Mouse (Mus musculus) monocyte, adult 2 months (primary cell): Measurements from ENCODE around the gene Ccdc6.

Source experiments
- DNase-seq, 2 experiments: peaks; one replicate each; pipeline ENCODE4 v3.0.0; 2022; ENCODE audit warnings: low spot score in 2 of 2, low read depth in 1 of 2

Gene Ccdc6

DNA sequence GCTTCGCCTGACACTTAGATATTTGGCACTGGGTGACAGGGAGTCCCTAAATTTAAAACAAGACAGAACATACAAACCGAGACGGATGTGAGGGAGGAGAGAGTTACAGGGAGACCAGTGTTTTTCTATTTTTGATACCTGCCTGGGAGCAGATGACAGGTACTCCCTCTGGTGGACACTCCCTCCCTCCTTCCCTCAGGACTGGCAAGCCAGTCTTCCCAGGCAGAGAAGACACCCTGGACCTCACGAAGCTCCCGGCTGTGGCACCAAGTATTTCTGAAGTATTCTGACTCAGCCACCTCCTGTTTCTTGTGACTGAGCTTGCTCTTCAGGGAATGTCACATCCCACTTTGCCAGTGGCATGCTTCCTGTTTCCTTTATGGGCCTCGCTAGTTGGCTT, 69.0 kb downstream of the Ccdc6 start:
- no peak for DNase-seq

DNA sequence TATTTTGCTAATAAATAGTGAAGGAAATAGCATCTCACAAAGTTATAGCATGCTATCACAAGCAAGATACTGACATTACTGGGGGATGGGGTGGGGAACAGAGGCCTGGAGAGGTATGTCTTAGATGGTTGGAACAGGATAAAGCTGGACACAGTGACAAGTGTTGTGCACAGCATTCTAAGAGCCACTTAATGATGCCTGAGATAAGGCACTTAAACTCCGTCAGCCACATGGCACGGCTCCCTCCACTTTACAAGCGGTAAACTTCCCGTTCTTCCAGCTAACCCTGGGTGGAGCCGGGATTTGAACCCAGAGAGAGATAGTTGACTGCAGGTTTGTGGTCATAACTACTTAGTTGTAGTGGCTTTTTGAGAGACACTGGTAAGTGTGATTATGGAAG, 69.5 kb downstream of the Ccdc6 start:
- no peak for DNase-seq

DNA sequence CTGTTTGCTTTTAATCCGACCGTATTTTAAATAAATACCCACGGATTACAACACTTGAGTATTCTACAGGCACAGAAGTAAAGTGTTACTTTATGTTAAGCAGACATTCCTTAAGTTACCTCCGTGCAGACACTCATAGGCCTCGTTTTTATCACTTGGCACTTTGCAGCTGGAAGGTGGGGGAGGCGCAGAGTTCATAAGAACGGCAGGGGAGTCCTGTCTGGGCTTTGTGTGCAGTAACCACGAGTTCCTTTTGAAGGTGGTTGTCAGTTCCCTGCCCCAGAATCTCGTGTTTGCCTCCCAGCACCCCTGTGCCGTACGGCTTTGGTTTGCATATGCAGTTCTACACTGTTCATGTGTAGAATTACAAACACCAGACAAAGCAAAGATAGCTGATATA, 70.7 kb downstream of the Ccdc6 start:
- DNase-seq, result no peak

DNA sequence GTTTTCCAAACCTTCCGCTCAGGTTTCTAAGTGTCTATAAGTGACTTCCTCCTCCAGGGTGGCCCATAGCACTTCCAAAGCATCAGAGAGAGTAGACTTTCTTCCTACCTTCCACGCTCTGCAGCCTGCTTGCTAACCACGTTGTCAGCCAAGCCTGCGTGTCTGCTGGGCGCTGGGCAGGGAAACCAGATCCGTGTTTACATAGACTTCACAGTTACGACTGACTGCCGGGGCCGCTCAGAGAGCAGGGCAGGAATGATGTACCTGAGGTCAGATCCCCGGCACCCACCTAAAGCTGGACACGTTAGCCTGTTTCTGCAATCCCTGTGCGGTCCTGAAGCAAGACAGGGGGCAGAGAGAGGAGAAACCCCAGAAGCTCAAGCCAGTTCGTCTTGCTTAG, 71.5 kb downstream of the Ccdc6 start:
- no peak for DNase-seq

DNA sequence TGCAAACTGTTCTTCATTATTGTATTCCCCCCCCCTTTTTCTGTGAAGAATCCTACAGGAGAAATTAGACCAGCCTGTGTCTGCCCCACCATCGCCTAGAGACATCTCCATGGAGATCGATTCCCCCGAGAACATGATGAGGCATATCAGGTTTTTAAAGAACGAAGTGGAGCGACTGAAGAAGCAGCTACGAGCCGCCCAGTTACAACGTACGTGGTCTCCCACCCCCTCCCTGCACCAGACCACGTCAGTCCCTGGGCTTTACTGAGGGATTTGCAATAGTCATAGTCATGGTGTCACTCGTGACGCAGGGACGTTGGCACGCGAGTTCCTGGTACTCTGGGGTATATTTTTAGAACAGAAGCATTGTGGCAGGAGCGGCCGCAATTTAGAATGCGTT, 72.1 kb downstream of the Ccdc6 start:
- DNase-seq, result no peak

DNA sequence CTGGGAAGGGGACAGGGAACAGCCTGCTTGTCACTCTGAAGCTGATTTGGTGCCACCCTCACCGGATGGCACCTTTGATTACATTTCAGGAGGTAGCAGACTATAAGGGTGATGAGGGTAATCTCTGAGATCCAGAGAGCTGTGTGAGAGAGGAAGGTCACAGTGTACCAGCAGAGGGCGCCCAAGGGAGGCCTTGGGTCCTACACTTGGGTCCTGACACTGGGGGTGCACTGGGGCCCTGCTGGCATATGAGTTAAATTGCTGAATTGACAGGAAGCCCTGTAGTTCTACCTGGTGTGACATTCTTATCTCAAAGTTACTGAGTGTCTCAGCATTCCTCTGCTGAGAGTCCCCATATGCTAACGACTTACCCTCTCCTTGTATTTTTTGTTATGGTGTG, 76.4 kb downstream of the Ccdc6 start:
- peak in 1 of 2 experiments; percentile 18 for DNase-seq

DNA sequence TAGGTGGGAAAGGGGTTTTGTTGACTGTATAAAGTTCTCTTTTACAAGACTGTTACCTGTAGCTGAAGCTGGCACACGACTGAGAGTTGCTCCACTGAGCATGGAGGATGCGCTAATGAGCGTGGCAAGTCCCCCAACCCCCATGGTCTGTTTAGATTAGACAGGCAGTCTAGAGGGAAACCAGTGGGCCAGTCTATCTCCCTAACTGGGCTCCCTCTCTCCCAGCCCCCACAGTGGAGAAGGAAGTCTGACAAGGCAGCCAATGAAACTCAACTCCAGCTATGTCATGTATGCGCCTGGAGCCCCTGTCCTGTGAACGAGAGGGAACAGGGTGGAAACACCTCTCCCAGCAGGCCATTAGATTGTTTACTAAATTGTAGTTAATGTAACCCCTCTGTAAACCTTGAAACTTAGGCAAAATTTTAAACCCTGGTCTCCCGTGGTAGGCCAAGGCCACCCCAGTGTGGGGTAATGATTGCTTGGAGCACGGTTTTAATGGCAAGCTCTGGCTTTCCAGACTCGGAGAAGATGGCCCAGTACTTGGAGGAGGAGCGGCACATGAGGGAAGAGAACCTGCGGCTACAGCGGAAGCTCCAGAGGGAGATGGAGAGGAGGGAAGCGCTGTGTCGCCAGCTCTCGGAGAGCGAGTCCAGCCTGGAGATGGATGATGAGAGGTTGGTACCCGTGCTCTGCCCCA, 77.7 kb downstream of the Ccdc6 start:
- no peak for DNase-seq

DNA sequence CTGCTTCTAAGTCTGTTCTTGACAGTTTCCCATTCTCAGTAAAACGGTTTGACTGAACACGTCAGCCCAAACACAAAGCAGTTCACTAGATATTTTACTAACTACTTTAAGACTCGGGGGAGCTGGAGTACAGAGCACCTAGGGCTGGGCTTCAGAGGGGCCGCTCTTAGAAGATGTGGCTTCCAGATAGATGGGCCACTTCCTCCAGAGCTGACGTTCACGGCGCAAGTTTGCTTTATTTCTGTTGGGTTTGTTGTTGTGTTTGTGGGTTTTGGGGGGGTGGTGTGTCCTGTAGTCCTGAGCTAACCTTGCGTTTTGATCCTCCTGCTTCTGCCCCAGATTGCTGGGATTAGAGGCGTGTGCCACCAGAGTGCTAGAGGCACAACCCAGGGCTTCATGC, 83.8 kb downstream of the Ccdc6 start:
- DNase-seq, result no peak

DNA sequence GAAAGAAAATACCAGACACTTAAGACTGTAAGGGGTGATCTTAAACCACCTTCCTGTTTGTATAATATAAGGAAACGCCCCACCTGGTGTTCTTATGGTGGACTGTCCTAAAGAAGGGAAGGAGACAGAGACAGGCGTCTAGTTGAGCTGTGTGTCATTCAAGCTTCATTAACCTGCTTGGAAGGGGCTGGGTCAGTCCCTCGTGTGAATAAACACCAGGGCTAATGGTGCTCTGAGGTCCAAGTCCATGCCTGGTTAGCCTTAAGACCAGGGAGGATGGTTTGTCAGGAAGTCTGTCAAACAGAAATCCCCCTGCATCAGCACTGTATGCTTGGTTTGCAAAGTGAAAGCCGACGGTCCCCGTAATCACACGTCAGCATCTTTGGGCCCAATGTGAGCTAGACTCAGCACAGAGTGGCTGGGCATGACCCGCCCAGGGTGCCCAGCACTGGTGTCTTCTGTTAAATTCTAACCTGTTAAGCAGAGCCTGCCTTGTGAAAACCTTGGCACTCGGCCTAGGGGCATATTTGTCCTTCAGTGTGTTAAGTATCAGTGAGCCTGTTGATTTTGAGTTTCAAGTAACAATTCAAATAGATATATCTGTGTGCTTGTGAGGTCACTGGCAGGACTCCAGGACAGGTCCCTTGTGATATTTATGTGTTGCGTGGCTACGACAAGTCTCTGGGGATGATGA, 84.5 kb downstream of the Ccdc6 start:
- no peak for DNase-seq

DNA sequence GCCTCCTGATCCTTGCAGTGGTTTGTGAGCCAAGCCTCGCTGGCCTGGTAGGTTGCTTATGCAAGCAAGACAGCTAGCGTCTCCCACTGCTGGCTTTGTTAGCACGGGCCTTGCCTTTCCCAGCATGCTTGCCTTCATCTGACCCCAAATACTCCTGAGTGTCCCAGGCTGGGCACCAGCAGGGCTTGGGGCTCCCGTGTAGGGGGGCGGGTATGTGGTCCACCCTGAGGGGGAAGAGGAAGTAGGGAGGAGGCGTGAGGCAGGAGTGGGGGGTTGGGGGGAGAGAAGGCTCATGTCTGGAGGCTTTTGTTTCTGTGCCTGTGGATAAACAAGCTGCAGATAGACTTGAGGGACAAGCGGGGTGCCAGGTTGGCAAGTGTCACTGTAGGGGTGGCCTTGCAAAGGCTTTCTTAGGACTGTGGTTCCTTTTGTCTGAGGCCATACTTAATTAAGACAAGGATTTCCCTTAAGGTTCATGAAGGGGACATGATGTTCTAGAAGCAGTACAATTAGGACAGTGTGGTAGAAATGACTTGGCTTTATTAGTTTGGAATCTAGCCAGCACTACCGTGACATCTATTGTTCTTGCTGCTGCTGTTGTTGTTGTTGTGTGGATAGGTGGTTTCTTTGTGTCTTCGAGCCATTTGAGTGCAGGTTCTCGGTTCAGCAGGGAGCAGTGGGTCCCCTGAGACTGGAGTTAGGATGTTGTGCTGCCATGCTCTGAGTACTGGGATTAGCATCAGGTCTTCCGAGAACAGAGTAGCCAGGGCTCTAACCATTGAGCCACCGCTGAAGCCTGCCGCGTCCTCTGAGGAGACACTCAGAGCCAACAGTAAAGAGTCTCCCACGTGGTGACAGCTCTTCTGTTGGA, 86.5 kb downstream of the Ccdc6 start:
- no peak for DNase-seq

DNA sequence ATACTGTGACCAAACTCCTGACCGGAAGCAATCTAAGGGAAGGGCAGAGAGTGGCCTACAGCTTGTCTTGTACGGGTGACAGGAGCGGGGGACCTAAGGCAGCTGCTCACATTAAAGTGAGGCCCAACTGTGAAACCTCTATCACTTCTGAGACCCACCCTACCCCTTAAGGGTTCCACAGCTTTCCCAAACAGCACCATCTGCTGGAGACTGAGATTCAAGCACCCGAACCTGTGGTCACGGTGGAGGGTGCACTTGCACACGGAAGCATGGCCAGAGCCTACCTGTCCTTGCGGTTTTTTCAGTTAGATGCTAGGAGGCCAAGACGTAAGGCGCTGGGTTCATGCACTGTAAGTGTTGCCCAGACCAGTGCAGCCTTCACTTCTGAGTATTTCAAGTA, 89.2 kb downstream of the Ccdc6 start:
- DNase-seq, result no peak

DNA sequence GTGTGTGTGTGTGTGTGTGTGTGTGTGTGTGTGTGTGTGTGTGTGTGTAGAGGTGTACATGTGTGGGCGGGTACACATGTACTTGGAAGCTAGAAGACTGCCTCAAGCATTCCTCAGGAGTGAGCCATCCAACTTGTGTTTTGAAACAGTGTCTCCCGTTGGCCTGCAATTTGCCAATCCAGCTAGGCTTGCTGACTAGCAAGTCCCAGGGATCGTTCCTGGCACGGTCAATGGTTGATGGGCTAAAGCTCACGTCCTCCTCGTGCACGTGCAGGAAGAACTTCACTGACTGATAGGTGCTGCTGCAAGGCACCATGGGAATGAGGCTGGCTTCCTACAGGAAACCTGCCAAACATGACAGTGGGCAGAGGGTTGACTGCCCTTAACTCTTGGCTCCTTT, 89.7 kb downstream of the Ccdc6 start:
- DNase-seq, result no peak

DNA sequence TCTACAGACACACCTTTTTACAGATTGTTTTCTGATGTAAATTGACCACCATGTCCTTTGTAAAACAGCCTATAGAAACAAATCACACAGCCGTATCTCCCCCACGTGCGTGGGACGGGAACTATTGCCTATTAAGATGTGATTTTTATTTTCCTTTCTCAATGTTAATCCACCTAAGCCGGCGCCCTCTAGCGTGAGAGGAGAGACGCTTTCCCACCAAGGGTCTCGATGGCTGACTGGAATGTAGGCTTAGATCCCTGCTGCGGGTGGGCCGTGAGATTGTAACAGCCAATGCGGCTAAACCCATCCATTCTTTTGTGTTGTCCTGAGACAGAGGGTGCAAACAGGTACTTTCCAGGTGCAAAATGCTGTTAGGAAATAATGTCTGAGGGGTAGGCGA, 92.9 kb downstream of the Ccdc6 start:
- no peak for DNase-seq

DNA sequence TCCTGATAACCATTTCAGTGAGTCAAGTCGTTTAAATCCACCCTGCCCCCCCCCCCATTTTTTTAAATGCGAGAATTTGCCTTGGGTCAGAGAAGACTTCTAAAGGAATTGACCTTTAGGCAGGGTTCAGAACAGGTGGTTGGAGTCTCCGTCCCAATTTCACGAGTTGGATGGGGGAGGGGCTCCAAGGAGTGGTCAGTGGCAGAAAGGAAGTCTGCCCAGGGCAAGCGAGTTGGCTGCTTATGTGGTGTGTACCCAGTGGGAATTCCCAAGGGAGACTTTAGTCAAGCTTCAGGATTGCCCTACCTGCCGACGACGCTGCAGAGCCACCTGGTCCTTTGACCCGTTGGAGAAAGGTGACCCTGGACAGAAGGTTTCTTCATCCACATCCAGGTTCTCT, 97.4 kb downstream of the Ccdc6 start:
- no peak for DNase-seq

DNA sequence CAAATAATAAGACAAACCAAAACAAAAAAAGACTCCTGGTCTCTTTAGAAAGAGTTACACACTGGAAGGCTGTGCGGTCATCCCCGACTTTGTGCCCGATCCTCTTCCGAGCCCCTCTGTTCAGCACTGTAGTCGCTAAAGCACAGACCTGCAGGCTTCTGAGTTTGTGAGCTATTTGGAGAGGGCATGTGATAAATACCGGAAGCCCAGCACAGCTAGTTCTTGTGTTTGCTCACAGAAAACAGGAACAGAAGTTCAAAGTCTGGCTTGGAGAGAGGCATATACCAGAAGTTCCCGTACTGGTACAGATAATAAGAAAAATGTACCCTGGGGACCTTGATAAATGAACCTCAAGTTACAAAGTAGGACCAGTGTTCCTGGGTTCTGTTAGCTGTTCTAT, 98.4 kb downstream of the Ccdc6 start:
- peak in 1 of 2 experiments; percentile 9 for DNase-seq

DNA sequence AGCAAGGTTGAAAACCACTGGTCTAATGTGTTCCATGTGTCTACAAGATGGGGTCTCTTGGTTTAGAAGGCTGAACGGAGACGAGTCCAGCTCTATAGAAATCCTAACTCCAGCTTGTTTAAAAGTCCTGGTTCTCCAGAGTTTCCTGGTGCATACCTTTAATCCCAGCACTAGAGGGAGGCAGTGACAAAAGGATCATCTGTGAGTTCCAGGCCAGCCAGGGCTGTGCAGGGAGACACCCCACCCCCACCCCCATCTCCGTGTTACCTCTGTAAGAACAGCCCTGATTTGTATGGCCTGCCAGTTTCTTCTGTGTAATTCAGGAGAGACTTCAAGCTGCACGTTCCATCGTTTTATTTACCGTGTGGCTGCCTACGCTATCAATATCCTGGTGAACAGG, 98.9 kb downstream of the Ccdc6 start:
- DNase-seq, result no peak

DNA sequence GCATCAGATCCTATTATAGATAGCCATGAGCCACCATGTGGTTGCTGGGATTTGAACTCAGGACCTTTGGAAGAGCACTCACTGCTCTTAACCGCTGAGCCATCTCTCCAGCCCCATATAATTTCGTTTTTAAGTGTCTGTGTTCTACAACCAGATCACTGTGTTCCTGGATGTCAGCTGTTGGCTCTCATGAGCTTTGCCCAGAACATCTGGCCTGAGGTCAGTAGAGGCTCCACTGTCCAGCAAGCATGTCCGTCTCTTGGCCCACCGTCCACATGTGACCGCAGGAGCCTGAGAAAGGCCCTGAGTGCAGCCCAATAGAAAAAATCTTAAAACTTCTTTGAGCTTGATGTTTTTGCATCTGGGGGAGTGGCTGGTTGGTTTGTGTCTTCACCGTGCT, 99.7 kb downstream of the Ccdc6 start:
- DNase-seq, result no peak

DNA sequence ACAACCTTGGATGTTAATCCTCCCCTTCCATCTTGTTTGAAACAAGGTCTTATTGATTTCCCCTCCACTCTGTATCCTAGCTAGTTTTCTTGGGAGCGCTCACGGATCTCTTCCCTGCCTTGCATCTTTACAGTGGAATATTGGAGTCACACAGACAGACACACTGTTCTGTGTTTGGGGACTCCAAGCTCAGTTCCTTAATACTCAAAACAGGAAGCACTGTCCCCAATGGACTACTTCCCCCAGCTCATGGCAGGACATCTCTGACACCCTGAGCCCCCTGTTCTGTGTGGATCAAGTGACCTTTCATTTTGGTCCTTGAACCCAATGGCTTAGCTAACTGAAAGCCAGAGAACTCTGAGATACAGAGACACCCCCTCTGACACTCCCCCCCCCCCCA, 100.7 kb downstream of the Ccdc6 start:
- no peak for DNase-seq

DNA sequence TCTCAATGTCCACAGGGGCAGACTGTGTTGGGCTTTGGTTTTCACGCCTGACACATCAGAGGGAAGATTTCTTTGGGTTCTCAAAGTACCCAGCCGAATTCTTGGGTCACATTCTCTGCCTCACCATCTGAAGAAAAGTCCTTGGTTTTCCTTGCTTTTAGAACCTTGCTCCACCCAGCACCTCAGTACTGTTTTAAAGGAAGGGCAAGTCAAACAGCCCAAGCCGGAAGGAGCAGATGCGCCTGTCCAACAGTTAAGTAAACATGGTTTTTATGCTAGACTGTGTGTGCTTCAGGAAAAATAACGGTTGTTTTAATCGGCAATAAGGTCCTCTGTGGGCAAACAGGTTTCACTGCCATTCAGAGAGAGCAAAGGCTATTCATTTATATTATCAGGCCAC, 101.1 kb downstream of the Ccdc6 start:
- no peak for DNase-seq

DNA sequence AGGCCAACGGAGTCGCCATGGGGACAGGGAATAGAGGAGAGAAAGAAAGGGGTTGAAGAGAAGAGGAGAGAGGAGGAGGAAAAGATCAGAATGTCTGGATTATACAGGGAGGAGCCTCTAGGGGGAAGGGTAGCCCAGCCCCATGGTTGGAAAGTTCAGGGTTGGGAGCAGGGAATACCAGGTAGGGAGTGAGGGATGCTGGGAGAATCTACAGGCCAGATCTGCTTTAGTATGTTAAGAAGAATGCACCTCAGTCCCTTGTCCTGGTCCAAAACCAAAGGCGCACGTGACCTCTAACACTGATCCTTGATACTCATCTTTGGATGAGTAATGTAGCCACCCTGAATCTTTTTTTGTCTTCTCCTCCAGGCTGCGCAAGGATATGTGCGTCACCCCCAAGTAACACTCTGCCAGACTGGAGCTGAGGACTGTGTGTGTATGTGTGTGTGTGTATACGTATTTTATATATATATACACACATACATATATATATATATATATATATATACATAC, 102.1 kb downstream of the Ccdc6 start:
- DNase-seq, result no peak

DNA sequence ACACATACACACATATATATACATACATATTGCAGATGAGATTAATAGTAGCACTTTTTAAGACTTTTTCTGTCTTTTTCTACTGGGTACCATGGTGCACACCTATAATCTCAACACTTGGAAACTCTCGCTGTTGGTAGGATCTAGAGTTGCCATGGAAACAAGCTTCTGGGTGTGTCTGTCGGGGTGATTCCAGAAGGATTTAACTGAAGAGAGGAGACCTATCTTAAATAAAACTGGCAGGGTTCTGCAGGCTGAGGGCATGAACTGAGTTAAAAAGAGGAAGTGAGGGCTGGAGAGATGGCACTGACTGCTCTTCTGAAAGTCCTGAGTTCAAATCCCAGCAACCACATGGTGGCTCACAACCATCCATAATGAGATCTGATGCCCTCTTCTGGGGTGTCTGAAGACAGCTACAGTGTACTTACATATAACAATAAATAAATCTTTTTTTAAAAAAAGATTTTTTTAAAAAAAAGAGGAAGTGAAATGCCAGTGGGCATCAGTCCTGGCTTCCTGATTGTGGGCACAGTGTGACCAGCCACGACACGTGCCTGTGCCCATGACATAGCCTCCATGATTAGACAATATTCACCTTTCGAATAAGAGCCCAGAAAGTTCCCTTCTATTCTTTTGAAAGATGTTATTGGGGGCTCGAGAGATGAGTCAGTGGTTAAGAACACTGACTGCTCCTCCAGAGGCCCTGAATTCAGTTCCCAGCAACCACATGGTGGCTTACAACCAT, 102.7 kb downstream of the Ccdc6 start:
- DNase-seq, result peak in 1 of 2 experiments; percentile 10
